Comparison of ENCODE assay signal across 26 mouse cellular contexts in genomic region chr16:29989308-29989707, GRCm38 (mm10).
A peak's percentile ranks its signal among the peaks of the same experiment; 100 is the strongest.
DNase-seq lines count a peak whose midpoint lies in the region; ATAC-seq and TF ChIP-seq lines count a peak whose summit lies in the region.
"Had no signal": no experiment of that assay in that cellular context is flagged by ENCODE, and none has a peak within 500 bp of the region (broad histone marks: within the 10 kb centered on the region; RNA-seq: fewer than 3 reads in every experiment).

No protein-coding gene starts in this region.

- no peak for ATAC-seq in liver, embryonic 12.5 days
- ATAC-seq in lung, postnatal 0 days: peak; percentile 71
- ATAC-seq: CD4-positive, CD25-positive, alpha-beta regulatory T cell, adult 4 months; forebrain, embryonic 14.5 days had no signal

- TF ChIP-seq EP300 in lung, postnatal 0 days (IDR thresholded peaks at IDR 0.05): no peak

- H3K27me3 ChIP-seq in liver, adult 2 months (ENCODE audit: control insufficient read depth, insufficient read depth, low read length): no peaks in the 10 kb centered on the region
- no peaks in the 10 kb centered on the region for H3K27me3 ChIP-seq in liver, embryonic 12.5 days (replicated peaks)
- H3K27me3 ChIP-seq in lung, postnatal 0 days (replicated peaks; ENCODE audit: insufficient read depth, low read length): no peaks in the 10 kb centered on the region
- H3K27me3 ChIP-seq: embryonic facial prominence, embryonic 15.5 days; heart, embryonic 15.5 days had no signal

- H3K4me3 ChIP-seq in liver, adult 2 months (ENCODE audit: insufficient read depth, low read depth, low read length): no peak overlapping the region
- H3K4me3 ChIP-seq in liver, embryonic 12.5 days: no peak overlapping the region
- no peak overlapping the region for H3K4me3 ChIP-seq in lung, postnatal 0 days (ENCODE audit: low read depth, low read length)
- H3K4me3 ChIP-seq in lung, adult 2 months (replicated peaks; ENCODE audit: extremely low read depth, low read depth, low read length): no peak overlapping the region
- no peak overlapping the region for H3K4me3 ChIP-seq in brown adipose tissue, adult 24 weeks (ENCODE audit: insufficient read depth, low read depth, low read length)
- H3K4me3 ChIP-seq: embryonic facial prominence, embryonic 15.5 days; erythroblast, embryonic 14.5 days; forebrain, embryonic 10.5 days; heart, adult 2 months; heart, embryonic 15.5 days; hindbrain, embryonic 13.5 days had no signal

- H3K4me2 ChIP-seq in liver, embryonic 12.5 days: no peak overlapping the region
- H3K4me2 ChIP-seq in lung, postnatal 0 days (replicated peaks; ENCODE audit: low read depth, low read length): no peak overlapping the region
- H3K4me2 ChIP-seq: embryonic facial prominence, embryonic 15.5 days; heart, embryonic 11.5 days; heart, embryonic 15.5 days; hindbrain, embryonic 13.5 days had no signal

- TF ChIP-seq POLR2A in liver, adult 2 months (IDR thresholded peaks at IDR 0.05; ENCODE audit: extremely low read depth, insufficient read depth, low read length): no peak
- TF ChIP-seq POLR2A in lung, adult 2 months (IDR thresholded peaks at IDR 0.05; ENCODE audit: borderline replicate concordance, extremely low read depth, low read depth, low read length): no peak

- 10% methylated on average over 1 of the region's 1 CpGs for WGBS in liver, adult 2 months
- 59% methylated on average over 1 of the region's 1 CpGs for whole genome bisulfite sequencing in liver, embryonic 12.5 days (ENCODE audit: insufficient replicate concordance)
- WGBS in lung, postnatal 0 days: 52% methylated on average over 1 of the region's 1 CpGs
- WGBS in lung, adult 2 months: 62% methylated on average over 1 of the region's 1 CpGs

- no peaks in the 10 kb centered on the region for H3K9me3 ChIP-seq in liver, embryonic 12.5 days (replicated peaks)
- H3K9me3 ChIP-seq in lung, postnatal 0 days (ENCODE audit: low read length): no peaks in the 10 kb centered on the region
- H3K9me3 ChIP-seq: embryonic facial prominence, embryonic 15.5 days; forebrain, embryonic 10.5 days; G1E; heart, embryonic 15.5 days; hindbrain, embryonic 13.5 days had no signal

- H3K9ac ChIP-seq in liver, adult 2 months (ENCODE audit: low read depth, low read length): no peak overlapping the region
- H3K9ac ChIP-seq in liver, embryonic 12.5 days: no peak overlapping the region
- H3K9ac ChIP-seq in lung, postnatal 0 days (replicated peaks; ENCODE audit: low read depth): no peak overlapping the region
- H3K9ac ChIP-seq: embryonic facial prominence, embryonic 15.5 days; heart, embryonic 15.5 days; hindbrain, embryonic 13.5 days had no signal

- no peaks in the 10 kb centered on the region for H3K79me2 ChIP-seq in liver, adult 2 months (ENCODE audit: control insufficient read depth, insufficient read depth, low read length)

- H3K4me1 ChIP-seq in liver, adult 2 months (ENCODE audit: control insufficient read depth, insufficient read depth, low read length): peaks cover 29% of the 10 kb centered on the region
- peaks cover 9% of the 10 kb centered on the region; the same call in 1 of the 2 replicates for H3K4me1 ChIP-seq in liver, embryonic 12.5 days
- H3K4me1 ChIP-seq in lung, postnatal 0 days (ENCODE audit: insufficient read depth, low read depth, low read length): no peaks in the 10 kb centered on the region; the same call in 1 of the 2 replicates
- H3K4me1 ChIP-seq in lung, adult 2 months (ENCODE audit: control insufficient read depth, insufficient read depth, low read length): 0 out of 2 replicates have a peak, but pooled peaks cover 3% of the 10 kb centered on the region
- H3K4me1 ChIP-seq in brown adipose tissue, adult 24 weeks (ENCODE audit: control insufficient read depth, insufficient read depth, insufficient read length, low read length): peaks cover 28% of the 10 kb centered on the region

- no peak overlapping the region for H3K27ac ChIP-seq in liver, adult 2 months (replicated peaks; ENCODE audit: insufficient read depth, low read depth, low read length)
- H3K27ac ChIP-seq in liver, embryonic 12.5 days: no peak overlapping the region
- no peak overlapping the region for H3K27ac ChIP-seq in lung, postnatal 0 days (ENCODE audit: low read length)
- H3K27ac ChIP-seq in brown adipose tissue, adult 24 weeks (replicated peaks; ENCODE audit: low read depth, low read length): peak overlapping the region; percentile 10; the same call in 1 of the 2 replicates
- H3K27ac ChIP-seq: embryonic facial prominence, embryonic 15.5 days; forebrain, embryonic 10.5 days; heart, adult 2 months; heart, embryonic 15.5 days; hindbrain, embryonic 13.5 days had no signal

- DNase-seq in adrenal gland, postnatal 14 days: peak; percentile 32
- DNase-seq in adrenal gland, postnatal 10 days: no peak
- peak; percentile 98 for DNase-seq in liver, adult 2 months (ENCODE audit: extremely low read depth, low read depth, low spot score)
- DNase-seq in lung, postnatal 0 days (ENCODE audit: low spot score): peak; percentile 52
- DNase-seq in lung, adult 2 months: no peak
- no peak for DNase-seq in spleen, postnatal 4 days (ENCODE audit: low spot score in 2 of 2)
- DNase-seq: adrenal gland, postnatal 25 days; B cell, adult 2 months; cerebellum, adult 11 months; cerebellum, adult 8-10 months; cerebellum, postnatal 14 days; embryo, embryonic 11 days; gastrocnemius, postnatal 36 days; heart, adult 2 months; heart, postnatal 14 days had no signal

- no peak for TF ChIP-seq CTCF in liver, adult 2 months (IDR thresholded peaks at IDR 0.05; ENCODE audit: low read depth, low read length)
- TF ChIP-seq CTCF in lung, postnatal 0 days (IDR thresholded peaks at IDR 0.05): no peak
- no peak for TF ChIP-seq CTCF in lung, adult 2 months (IDR thresholded peaks at IDR 0.05; ENCODE audit: insufficient read depth, low read length)

- H3K36me3 ChIP-seq in liver, adult 2 months (ENCODE audit: control insufficient read depth, insufficient read depth, low read length): no peaks in the 10 kb centered on the region
- no peaks in the 10 kb centered on the region for H3K36me3 ChIP-seq in liver, embryonic 12.5 days
- no peaks in the 10 kb centered on the region for H3K36me3 ChIP-seq in lung, postnatal 0 days (ENCODE audit: insufficient read depth, low read length)
- H3K36me3 ChIP-seq: embryonic facial prominence, embryonic 15.5 days; forebrain, embryonic 10.5 days; G1E; heart, embryonic 15.5 days; hindbrain, embryonic 13.5 days had no signal

Comparison
In these comparisons a context has a peak if more than half of its experiments do, and no peak if none do; other contexts are left out.
1. DNase-seq: peak in adrenal gland, postnatal 14 days (single experiment), liver, adult 2 months (single experiment) and lung, postnatal 0 days (single experiment); none in adrenal gland, postnatal 10 days (single experiment), lung, adult 2 months (single experiment) and spleen, postnatal 4 days (0 of 2).